Mouse (Mus musculus): ENCODE measurements around the gene Tuba4a. TPM values are rescaled to one million over a fixed set of nuclear protein-coding genes. Genes with fewer than 3 reads are reported as not detected.

The Tuba4a gene
- polyA plus RNA-seq, 1 experiment from 2014 or later, result 43.3 TPM

GRCm38 (mm10) chr1:75231664-75232152 is 12.0 kb upstream of the Tuba4a start, which contains the start of gene A630095N17Rik:
Gene A630095N17Rik, minus strand, starts transcription at chr1:75232102.
- no peaks in the 10 kb centered on the region for H3K36me3 ChIP-seq

GRCm38 (mm10) chr1:75231224-75231623 is 11.6 kb upstream of the Tuba4a start:
- Histone ChIP-seq H3K4me1 (peaks cover 40% of the 10 kb centered on the region), H3K9ac (no peak overlapping the region), H3K27ac (replicated peaks) (no peak overlapping the region), H3K4me3 (no peak overlapping the region), H3K4me2 (no peak overlapping the region), H3K36me3 (no peaks in the 10 kb centered on the region), H3K9me3 (no peaks in the 10 kb centered on the region), H3K27me3 (replicated peaks) (no peaks in the 10 kb centered on the region; the same call in 1 of the 2 replicates)
- no peak for ATAC-seq (ENCODE audit: extremely low read depth, insufficient number of reproducible peaks, low FRiP score, low TSS enrichment)
- WGBS, result 73% methylated on average over 4 of the region's 4 CpGs

More at GRCm38 (mm10) chr1:75231664-75232152, 12.0 kb upstream of the Tuba4a start, which contains the start of gene A630095N17Rik:
- Histone ChIP-seq H3K27me3 (replicated peaks) (no peaks in the 10 kb centered on the region; the same call in 1 of the 2 replicates), H3K27ac (replicated peaks) (no peak within 1 kb of the TSS), H3K9me3 (no peaks in the 10 kb centered on the region), H3K9ac (no peak within 1 kb of the TSS), H3K4me1 (peaks cover 36% of the 10 kb centered on the region), H3K4me3 (no peak within 1 kb of the TSS), H3K4me2 (no peak within 1 kb of the TSS)
- ATAC-seq (ENCODE audit: extremely low read depth, insufficient number of reproducible peaks, low FRiP score, low TSS enrichment), result no peak
- WGBS, result 66% methylated on average over 5 of the region's 5 CpGs

GRCm38 (mm10) chr1:75230335-75230994 is 10.8 kb upstream of the Tuba4a start:
- Histone ChIP-seq H3K9me3 (no peaks in the 10 kb centered on the region), H3K27ac (replicated peaks) (no peak overlapping the region), H3K36me3 (no peaks in the 10 kb centered on the region), H3K4me2 (no peak overlapping the region), H3K9ac (no peak overlapping the region), H3K27me3 (replicated peaks) (no peaks in the 10 kb centered on the region; the same call in 1 of the 2 replicates), H3K4me1 (peaks cover 40% of the 10 kb centered on the region), H3K4me3 (no peak overlapping the region)
- no peak for ATAC-seq (ENCODE audit: extremely low read depth, insufficient number of reproducible peaks, low FRiP score, low TSS enrichment)
- WGBS, result 64% methylated on average over 7 of the region's 7 CpGs

GRCm38 (mm10) chr1:75229158-75229557 is 9.5 kb upstream of the Tuba4a start:
- H3K36me3 ChIP-seq, result no peaks in the 10 kb centered on the region
- no peak for ATAC-seq (ENCODE audit: extremely low read depth, insufficient number of reproducible peaks, low FRiP score, low TSS enrichment)
- WGBS, result 52% methylated on average over 4 of the region's 4 CpGs

GRCm38 (mm10) chr1:75227653-75228052 is 8.0 kb upstream of the Tuba4a start:
- no peak for ATAC-seq (ENCODE audit: extremely low read depth, insufficient number of reproducible peaks, low FRiP score, low TSS enrichment)
- Histone ChIP-seq H3K27me3 (replicated peaks) (peaks cover 4% of the 10 kb centered on the region), H3K36me3 (no peaks in the 10 kb centered on the region), H3K9ac (no peak overlapping the region), H3K4me2 (no peak overlapping the region), H3K9me3 (no peaks in the 10 kb centered on the region), H3K4me3 (no peak overlapping the region), H3K4me1 (peaks cover 30% of the 10 kb centered on the region), H3K27ac (replicated peaks) (no peak overlapping the region)
- WGBS, result 48% methylated on average over 1 of the region's 1 CpGs

More at GRCm38 (mm10) chr1:75229158-75229557, 9.5 kb upstream of the Tuba4a start:
- Histone ChIP-seq H3K27ac (replicated peaks) (no peak overlapping the region), H3K4me1 (peaks cover 32% of the 10 kb centered on the region), H3K4me3 (no peak overlapping the region), H3K9ac (no peak overlapping the region), H3K9me3 (no peaks in the 10 kb centered on the region), H3K27me3 (replicated peaks) (peaks cover 3% of the 10 kb centered on the region), H3K4me2 (no peak overlapping the region)

GRCm38 (mm10) chr1:75226138-75226537 is 6.5 kb upstream of the Tuba4a start:
- no peak overlapping the region for H3K4me2 ChIP-seq
- no peak overlapping the region for H3K27ac ChIP-seq (replicated peaks)
- no peaks in the 10 kb centered on the region for H3K36me3 ChIP-seq
- 52% methylated on average over 2 of the region's 2 CpGs for WGBS
- peaks cover 19% of the 10 kb centered on the region for H3K27me3 ChIP-seq (replicated peaks)
- H3K4me1 ChIP-seq, result peaks cover 30% of the 10 kb centered on the region
- no peak overlapping the region for H3K9ac ChIP-seq
- H3K4me3 ChIP-seq, result no peak overlapping the region
- no peaks in the 10 kb centered on the region for H3K9me3 ChIP-seq
- ATAC-seq (ENCODE audit: extremely low read depth, insufficient number of reproducible peaks, low FRiP score, low TSS enrichment), result no peak

GRCm38 (mm10) chr1:75225473-75225872 is 5.8 kb upstream of the Tuba4a start:
- H3K4me2 ChIP-seq, result no peak overlapping the region
- H3K4me3 ChIP-seq, result no peak overlapping the region
- no peaks in the 10 kb centered on the region for H3K36me3 ChIP-seq
- 39% methylated on average over 3 of the region's 3 CpGs for WGBS
- H3K27me3 ChIP-seq (replicated peaks), result peaks cover 26% of the 10 kb centered on the region
- ATAC-seq (ENCODE audit: extremely low read depth, insufficient number of reproducible peaks, low FRiP score, low TSS enrichment), result no peak
- H3K27ac ChIP-seq (replicated peaks), result no peak overlapping the region
- peaks cover 30% of the 10 kb centered on the region for H3K4me1 ChIP-seq
- no peaks in the 10 kb centered on the region for H3K9me3 ChIP-seq
- no peak overlapping the region for H3K9ac ChIP-seq

GRCm38 (mm10) chr1:75223532-75223931 is 3.9 kb upstream of the Tuba4a start:
- Histone ChIP-seq H3K4me3 (no peak overlapping the region), H3K9ac (no peak overlapping the region), H3K27ac (replicated peaks) (no peak overlapping the region), H3K27me3 (replicated peaks) (peaks cover 44% of the 10 kb centered on the region), H3K4me1 (peaks cover 39% of the 10 kb centered on the region), H3K9me3 (no peaks in the 10 kb centered on the region), H3K4me2 (no peak overlapping the region), H3K36me3 (no peaks in the 10 kb centered on the region)
- 52% methylated on average over 6 of the region's 6 CpGs for WGBS
- ATAC-seq (ENCODE audit: extremely low read depth, insufficient number of reproducible peaks, low FRiP score, low TSS enrichment), result no peak

- no peak for ATAC-seq (ENCODE audit: extremely low read depth, insufficient number of reproducible peaks, low FRiP score, low TSS enrichment)
- no peak overlapping the region for H3K9ac ChIP-seq
- H3K36me3 ChIP-seq, result no peaks in the 10 kb centered on the region
- peaks cover 44% of the 10 kb centered on the region for H3K4me1 ChIP-seq
- H3K4me3 ChIP-seq, result no peak overlapping the region
- H3K27ac ChIP-seq (replicated peaks), result no peak overlapping the region
- no peak overlapping the region for H3K4me2 ChIP-seq
- H3K27me3 ChIP-seq (replicated peaks), result peaks cover 50% of the 10 kb centered on the region
- WGBS, result 65% methylated on average over 6 of the region's 6 CpGs
- H3K9me3 ChIP-seq, result no peaks in the 10 kb centered on the region
These were observed 3.3 kb upstream of the Tuba4a start for GRCm38 (mm10) chr1:75222926-75223325.

GRCm38 (mm10) chr1:75221538-75221937 is 1.9 kb upstream of the Tuba4a start:
- peaks cover 64% of the 10 kb centered on the region for H3K27me3 ChIP-seq (replicated peaks)
- no peak for ATAC-seq (ENCODE audit: extremely low read depth, insufficient number of reproducible peaks, low FRiP score, low TSS enrichment)
- H3K9ac ChIP-seq, result no peak overlapping the region
- H3K4me2 ChIP-seq, result no peak overlapping the region
- H3K36me3 ChIP-seq, result no peaks in the 10 kb centered on the region
- no peaks in the 10 kb centered on the region for H3K9me3 ChIP-seq
- H3K27ac ChIP-seq (replicated peaks), result no peak overlapping the region
- 75% methylated on average over 3 of the region's 3 CpGs for WGBS
- H3K4me3 ChIP-seq, result no peak overlapping the region
- H3K4me1 ChIP-seq, result peaks cover 38% of the 10 kb centered on the region

GRCm38 (mm10) chr1:75219078-75219477 is 587 bp downstream of the Tuba4a start:
- H3K9ac ChIP-seq, result peak overlapping the region; percentile 83
- H3K4me3 ChIP-seq, result peak overlapping the region; percentile 68
- peak overlapping the region; percentile 54 for H3K27ac ChIP-seq (replicated peaks)
- H3K4me2 ChIP-seq, result peak overlapping the region; percentile 99
- H3K4me1 ChIP-seq, result peaks cover 24% of the 10 kb centered on the region
- ATAC-seq (ENCODE audit: extremely low read depth, insufficient number of reproducible peaks, low FRiP score, low TSS enrichment), result peak; percentile 85
- under 1% methylated on average over 24 of the region's 24 CpGs for WGBS
- H3K27me3 ChIP-seq (replicated peaks), result peaks cover 69% of the 10 kb centered on the region
- no peaks in the 10 kb centered on the region for H3K9me3 ChIP-seq
- peaks cover 21% of the 10 kb centered on the region for H3K36me3 ChIP-seq
